Mouse (Mus musculus) spleen, postnatal 10 days (tissue): ENCODE results near the gene Dapl1.

Experiments used
- DNase-seq, 2 experiments: peaks; one replicate each; pipeline ENCODE4 v3.0.0; 2021 to 2022; ENCODE audit warnings: low spot score in 2 of 2

Dapl1 gene

DNA sequence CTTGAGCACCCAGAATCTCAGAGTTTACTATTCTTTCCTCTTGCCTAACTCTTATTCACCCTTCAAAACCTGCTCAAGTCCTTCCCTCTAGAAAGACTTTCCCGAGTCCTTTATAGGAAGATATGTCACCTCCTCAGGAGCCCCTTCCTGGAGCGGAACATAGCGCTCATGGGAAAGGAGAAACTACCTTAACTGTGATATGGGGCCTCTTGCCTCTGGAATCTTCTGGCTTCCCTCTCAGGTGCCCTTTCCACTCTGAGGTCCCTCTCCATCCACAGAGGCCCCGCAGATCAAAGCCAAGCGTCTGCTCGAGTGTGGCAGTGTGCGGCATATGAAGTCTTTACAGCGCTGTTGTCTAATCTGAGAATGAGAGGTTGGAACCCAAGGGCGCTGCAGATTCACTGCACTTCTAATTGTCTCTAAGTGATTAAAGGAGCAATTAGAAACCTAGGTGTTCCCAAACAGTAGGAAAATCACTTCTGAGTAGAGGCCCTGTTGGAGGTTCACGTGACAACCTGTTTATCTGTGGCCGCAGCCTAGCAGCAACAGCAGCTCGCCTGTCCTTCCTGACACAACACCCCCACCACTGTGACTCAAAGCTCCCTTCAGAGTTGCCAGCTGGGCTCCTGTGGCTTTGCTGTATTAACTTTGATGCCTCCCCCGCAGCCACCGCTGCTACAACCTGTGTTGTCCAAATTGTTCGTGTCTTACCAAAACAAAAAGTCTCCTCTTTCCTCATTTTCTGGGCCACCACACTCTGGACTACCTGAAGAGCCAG is 49.7 kb downstream of the Dapl1 start:
- no peak for DNase-seq

DNA sequence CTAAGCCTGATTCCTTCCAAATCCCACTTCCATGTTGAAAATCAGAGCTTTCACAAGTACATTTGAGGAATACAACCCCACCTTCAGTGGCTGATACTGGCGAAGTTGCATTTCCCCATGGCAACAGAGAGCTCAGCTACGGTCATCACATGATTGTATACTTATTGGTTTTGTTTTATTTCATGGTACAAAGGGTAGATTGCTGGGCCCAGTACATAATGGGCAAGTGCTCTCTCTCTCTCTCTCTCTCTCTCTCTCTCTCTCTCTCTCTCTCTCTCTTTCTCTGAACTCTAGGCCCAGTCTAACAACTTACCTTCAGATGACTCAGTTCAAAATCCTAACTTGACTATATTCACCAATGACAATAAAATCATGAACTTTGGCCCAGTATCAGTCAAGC is 52.5 kb downstream of the Dapl1 start:
- DNase-seq, result no peak

DNA sequence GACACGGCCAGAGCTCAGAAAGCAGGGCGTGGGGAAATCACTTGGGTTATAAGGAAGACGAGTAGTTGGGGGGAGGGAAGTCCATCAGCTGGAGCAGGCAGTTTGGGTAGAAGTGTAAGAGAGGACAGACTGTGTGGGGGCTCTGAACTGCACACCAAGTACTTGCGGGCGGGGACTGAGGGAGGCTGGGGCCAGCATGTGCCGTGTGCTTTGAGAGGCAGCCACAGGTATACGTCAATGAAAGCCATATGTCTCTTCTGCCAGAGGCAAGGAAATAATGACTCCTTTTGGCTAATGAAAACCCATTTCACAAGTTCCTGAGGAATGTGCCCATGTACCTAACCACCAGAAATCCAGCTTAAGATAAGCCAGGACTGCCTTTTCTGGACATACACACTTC is 53.6 kb downstream of the Dapl1 start:
- no peak for DNase-seq

DNA sequence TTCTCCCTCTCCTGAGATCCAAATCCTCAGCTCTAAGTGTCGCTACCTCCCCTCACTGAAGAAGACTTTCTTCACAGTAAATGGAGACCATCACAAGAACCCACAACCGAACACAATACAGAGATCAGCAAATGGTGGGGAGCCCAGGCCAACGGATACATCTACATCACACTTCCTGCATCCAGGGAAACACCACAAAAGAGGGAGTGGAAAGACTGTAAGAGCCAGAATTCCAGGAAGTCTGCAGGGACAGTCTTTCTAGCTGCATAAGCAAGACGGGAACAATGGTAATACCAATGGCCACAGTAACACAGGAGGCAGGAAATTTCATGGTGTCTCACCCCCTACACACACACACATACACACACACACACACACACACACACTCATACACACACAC is 55.3 kb downstream of the Dapl1 start:
- no peak for DNase-seq

DNA sequence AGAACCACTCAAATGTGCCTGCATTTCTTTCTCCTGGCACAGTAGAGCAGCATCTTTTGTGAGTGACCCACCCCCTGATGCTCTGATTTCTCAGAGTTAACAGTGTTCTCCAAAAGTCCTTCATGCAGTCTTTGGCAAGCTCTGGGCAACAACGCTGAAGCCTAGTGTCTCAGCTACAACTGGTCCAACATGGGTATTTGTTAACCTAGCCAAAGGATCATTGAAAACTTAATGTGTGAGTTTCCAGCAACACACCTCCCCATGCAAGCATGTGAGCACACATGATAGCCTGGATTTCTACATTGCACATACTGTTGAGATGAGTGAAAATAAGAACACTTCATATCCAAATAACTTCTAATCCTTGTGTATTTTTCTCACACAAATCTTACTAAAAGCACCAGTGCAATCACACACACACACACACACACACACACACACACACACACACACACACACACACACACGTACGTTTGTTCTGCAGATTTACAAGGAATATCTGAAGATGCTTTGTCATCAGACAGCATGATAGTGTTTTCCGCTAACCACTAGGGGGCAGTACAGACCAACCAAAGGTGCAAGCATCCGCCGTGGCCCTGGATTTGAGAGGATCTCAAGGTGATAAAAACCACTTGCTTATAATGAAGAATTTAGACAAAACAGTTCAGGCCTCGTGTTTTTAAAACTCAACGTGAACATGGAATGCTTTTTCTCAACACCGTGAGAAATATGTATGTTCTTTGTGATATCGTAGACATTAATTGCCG is 56.9 kb downstream of the Dapl1 start:
- DNase-seq, result peak; percentile 34 to 78

DNA sequence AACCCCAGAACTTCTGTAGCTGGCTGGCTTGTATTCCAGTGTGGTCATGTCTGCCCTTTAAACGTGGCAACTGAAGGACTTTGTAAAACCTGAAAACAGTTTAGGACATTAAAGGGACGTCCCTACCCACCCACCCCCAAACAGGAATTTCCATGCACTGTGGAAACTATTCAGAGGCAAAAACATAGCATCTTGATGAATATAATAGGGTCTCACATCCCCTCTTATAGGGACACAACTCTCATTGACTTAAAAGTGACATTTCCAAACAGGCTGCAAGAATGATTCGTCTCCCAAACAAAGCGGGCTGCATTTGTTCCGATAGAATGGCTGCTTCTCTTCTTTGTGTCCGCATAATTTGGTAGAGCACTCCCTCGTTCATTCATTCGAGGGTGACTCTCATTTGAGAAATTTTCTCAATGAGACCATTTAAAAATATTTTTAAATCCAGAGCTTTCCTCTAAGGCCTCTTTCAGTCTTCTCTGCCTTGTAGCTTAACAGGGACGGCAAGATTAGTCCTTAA is 59.2 kb downstream of the Dapl1 start:
- no peak for DNase-seq

DNA sequence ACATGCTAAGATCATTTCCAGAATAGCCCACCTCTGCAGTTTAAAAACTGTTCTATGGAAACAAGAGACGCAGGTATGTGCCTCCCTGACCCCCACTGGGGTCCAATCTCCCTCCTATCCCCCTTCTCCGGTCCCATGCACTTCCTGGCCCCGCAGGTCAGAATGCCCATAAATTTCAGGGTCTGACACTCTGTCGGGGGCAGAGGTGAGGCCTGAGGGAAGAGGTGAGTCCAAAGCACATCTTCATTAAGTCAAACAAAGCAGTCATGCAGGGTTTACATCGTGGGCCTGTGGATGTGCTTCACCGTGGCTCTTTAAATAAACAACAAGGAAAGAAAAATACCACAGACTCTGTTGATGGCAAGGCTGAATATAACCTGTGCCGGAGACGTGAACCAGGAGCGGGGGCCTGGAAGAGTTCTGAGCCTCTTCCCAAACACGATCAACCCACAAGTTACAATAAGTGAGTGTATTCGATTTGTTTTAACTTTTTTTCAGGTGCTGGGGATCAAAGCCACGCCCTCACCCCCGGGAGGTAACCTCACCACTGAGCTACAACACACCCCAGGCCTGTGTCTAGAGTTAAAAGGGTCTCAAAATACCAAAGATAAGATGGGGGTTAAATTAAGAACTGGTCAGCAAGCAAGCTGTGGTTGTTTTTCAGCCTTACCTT is 59.9 kb downstream of the Dapl1 start:
- no peak for DNase-seq

DNA sequence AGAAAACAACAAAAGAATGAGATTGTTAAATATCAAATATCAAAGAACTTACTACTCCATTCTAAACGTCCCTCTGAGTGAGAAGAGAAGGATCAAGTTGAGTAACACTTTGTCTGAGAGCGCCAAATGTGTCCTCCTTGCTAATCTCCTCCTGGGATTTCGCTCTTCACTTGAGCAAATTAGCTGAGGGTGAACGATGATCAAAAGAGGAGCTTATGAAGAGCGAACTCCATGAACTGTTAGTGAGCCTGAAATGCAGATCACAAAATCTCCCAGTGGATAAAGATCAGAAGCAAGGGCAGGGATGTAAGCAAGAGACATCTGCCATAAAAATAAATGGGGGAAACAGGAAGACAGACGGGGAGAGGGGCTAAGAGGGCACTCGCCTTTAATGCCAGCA is 60.5 kb downstream of the Dapl1 start:
- DNase-seq, result no peak

DNA sequence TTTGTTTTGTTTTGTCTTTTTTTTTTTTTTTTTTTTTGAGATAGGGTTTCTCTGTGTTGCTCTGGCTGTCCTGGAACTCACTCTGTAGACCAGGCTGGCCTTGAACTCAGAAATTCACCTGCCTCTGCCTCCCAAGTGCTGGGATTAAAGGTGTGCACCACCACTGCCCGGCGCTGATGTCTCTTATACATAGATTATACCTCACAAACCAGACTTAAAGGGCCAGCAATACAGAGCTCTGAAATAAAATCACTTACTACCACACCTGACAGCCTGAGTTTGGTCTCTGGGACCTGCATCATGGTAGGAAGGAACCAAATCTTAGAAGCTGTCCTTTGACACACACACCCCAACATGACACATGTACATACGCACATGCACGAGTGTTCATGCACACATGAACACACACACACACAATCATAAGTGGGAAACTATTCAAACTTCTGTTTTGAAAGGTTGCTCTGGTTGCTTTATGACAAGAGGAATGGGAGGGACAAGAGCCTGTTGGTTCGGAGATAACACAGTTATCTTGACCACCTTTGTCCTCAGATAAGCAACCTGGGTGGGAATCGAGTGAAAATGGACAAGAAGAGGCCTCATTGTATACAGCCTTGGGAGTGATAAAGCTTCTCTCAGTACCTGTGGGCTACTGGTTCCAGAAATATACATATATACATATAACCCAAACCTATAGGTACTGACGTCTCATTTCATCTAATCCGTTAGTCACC is 63.1 kb downstream of the Dapl1 start:
- no peak for DNase-seq

DNA sequence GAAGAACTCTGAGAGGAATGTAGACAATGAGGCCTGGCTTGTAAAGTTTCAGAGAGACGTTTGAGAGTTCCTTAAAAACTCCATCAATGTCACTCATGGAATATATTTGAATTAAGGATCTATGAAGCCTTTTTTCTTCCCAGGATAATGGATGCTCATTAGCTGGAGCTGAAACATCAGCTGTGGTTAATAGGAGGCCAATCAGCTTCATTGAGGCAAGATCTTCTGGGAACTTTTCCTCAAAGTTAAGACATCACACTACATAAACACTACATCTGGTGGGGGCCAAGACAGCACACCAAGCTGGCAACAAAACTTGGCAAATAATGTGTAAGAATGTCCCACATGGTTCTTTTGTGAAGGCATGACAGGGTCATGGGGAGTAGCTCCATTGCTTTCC is 68.3 kb downstream of the Dapl1 start:
- no peak for DNase-seq

DNA sequence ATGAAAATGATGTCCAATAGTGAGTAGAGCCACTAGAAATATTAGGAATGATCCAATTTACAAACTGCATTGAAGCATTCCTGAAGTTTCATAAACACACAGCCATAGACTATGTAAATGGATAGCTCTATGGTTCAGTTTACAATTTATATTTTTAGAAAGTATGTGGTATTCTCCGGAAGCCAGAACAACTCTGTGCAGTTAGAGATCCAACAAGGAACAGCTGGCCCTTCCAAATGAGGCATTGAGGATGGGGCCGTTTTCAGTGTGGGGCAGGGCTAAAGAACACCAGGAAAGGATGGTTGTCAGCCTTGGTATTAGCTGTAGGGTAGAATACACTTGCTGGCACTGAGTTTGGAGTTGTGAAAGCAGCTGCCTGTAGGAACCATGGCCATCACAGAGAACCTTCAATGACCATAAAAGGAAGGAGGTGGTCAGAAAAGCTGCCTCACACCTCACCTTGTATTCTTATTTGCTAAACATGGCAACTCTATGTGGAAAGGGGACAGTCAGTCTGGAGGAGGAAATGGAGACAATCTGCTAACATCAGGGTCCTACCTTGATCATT is 70.0 kb downstream of the Dapl1 start:
- DNase-seq, result no peak
